Mouse (Mus musculus) ZHBTc4 (cell line): ENCODE measurements around the gene Slc25a10.

Experiments
- DNase-seq: peaks from one replicate; pipeline ENCODE4 v3.0.0-alpha.2; 2011; ENCODE audit warnings: low read depth, low spot score

Gene Slc25a10

GRCm38 (mm10) chr11:120491317-120492023, at the start of gene Slc25a10:
Slc25a10 (plus strand) TSS chr11:120491840.
- peak; percentile 93 for DNase-seq

- DNase-seq, result no peak
Observed at GRCm38 (mm10) chr11:120442344-120442743, 49.3 kb upstream of the Slc25a10 start, which contains the start of gene Tspan10. Tspan10 (plus strand) TSS chr11:120442644.

- DNase-seq, result no peak
Observed at GRCm38 (mm10) chr11:120442765-120443280, 48.8 kb upstream of the Slc25a10 start.

- no peak for DNase-seq
Observed at GRCm38 (mm10) chr11:120444106-120444505, 47.5 kb upstream of the Slc25a10 start.

- no peak for DNase-seq
Observed at GRCm38 (mm10) chr11:120445475-120445874, 46.2 kb upstream of the Slc25a10 start.

- DNase-seq, result no peak
Observed at GRCm38 (mm10) chr11:120447179-120447578, 44.5 kb upstream of the Slc25a10 start.

- no peak for DNase-seq
Observed at GRCm38 (mm10) chr11:120452246-120452645, 39.4 kb upstream of the Slc25a10 start.

GRCm38 (mm10) chr11:120453306-120453705, 38.3 kb upstream of the Slc25a10 start, which contains the start of gene Pde6g:
Pde6g (minus strand) TSS chr11:120453500.
- DNase-seq, result no peak

GRCm38 (mm10) chr11:120454965-120455364, 36.7 kb upstream of the Slc25a10 start:
- DNase-seq, result no peak

- DNase-seq, result no peak
Observed at GRCm38 (mm10) chr11:120455413-120455812, 36.2 kb upstream of the Slc25a10 start.

- DNase-seq, result no peak
Observed at GRCm38 (mm10) chr11:120457370-120457769, 34.3 kb upstream of the Slc25a10 start.

- peak; percentile 79 for DNase-seq
Observed at GRCm38 (mm10) chr11:120457772-120458751, 33.6 kb upstream of the Slc25a10 start, which contains the start of the genes Oxld1 and Ccdc137. Oxld1 (minus strand) TSS chr11:120458068. Ccdc137 (plus strand) TSS chr11:120458115.

GRCm38 (mm10) chr11:120458847-120459597, 32.6 kb upstream of the Slc25a10 start:
- peak; percentile 69 for DNase-seq

- no peak for DNase-seq
Observed at GRCm38 (mm10) chr11:120463536-120463935, 28.1 kb upstream of the Slc25a10 start.

GRCm38 (mm10) chr11:120464365-120464764, 27.3 kb upstream of the Slc25a10 start:
- no peak for DNase-seq

GRCm38 (mm10) chr11:120465521-120465920, 26.1 kb upstream of the Slc25a10 start:
- DNase-seq, result no peak

GRCm38 (mm10) chr11:120467051-120467735, 24.4 kb upstream of the Slc25a10 start, which contains the start of gene Arl16:
Arl16 (minus strand) TSS chr11:120467607.
- DNase-seq, result peak; percentile 100

- no peak for DNase-seq
Observed at GRCm38 (mm10) chr11:120467736-120468092, 23.9 kb upstream of the Slc25a10 start.

GRCm38 (mm10) chr11:120472052-120472451, 19.6 kb upstream of the Slc25a10 start:
- no peak for DNase-seq

- DNase-seq, result no peak
Observed at GRCm38 (mm10) chr11:120483448-120483934, 8.1 kb upstream of the Slc25a10 start.
